Mouse (Mus musculus) hindbrain, embryonic 16.5 days (tissue): ENCODE data around the gene Tbxa2r. TPM values are rescaled to one million over a fixed set of nuclear protein-coding genes. Genes with fewer than 3 reads are reported as not detected.

Experiments
- ATAC-seq: fragments of 200-750 bp; cut with Nextera tagmentation; 2 replicates; pipeline ENCODE4 v1.8.0; 2017; ENCODE audit warnings: moderate TSS enrichment, moderate library complexity
- H3K27ac ChIP-seq: fragments of 300-500 bp; sonication (generic); 2 replicates; pipeline ENCODE4 v1.5.1; 2014; ENCODE audit warnings: low read depth, mild to moderate bottlenecking, control low read depth, low read length, moderate library complexity
- H3K27me3 ChIP-seq: fragments of 300-500 bp; sonication (generic); replicated peaks from 2 replicates; pipeline ENCODE4 v1.6.1; 2014; ENCODE audit warnings: low read length; ENCODE audit not compliant: control insufficient read depth, insufficient read depth
- H3K36me3 ChIP-seq: fragments of 300-500 bp; sonication (generic); 2 replicates; pipeline ENCODE4 v1.6.1; 2014; ENCODE audit warnings: mild to moderate bottlenecking, low read length, moderate library complexity, mixed read lengths; ENCODE audit not compliant: control insufficient read depth, insufficient read depth
- H3K4me1 ChIP-seq: fragments of 300-500 bp; sonication (generic); 2 replicates; pipeline ENCODE4 v1.6.1; 2014; ENCODE audit warnings: low read depth, low read length; ENCODE audit not compliant: control insufficient read depth, insufficient read depth
- H3K4me2 ChIP-seq: fragments of 300-500 bp; sonication (generic); 2 replicates; pipeline ENCODE4 v1.6.1; 2014; ENCODE audit warnings: mild to moderate bottlenecking, low read length, control low read depth, moderate library complexity
- H3K4me3 ChIP-seq: fragments of 300-500 bp; sonication (generic); 2 replicates; pipeline ENCODE4 v1.5.1; 2014; ENCODE audit warnings: mild to moderate bottlenecking, low read length, control low read depth, moderate library complexity
- H3K9ac ChIP-seq: fragments of 300-500 bp; sonication (generic); 2 replicates; pipeline ENCODE4 v1.6.1; 2014; ENCODE audit warnings: low read depth, mild to moderate bottlenecking, control low read depth, low read length, moderate library complexity
- H3K9me3 ChIP-seq: fragments of 300-500 bp; sonication (generic); 2 replicates; pipeline ENCODE4 v1.6.1; 2014; ENCODE audit warnings: mild to moderate bottlenecking, low read length, moderate library complexity; ENCODE audit not compliant: control insufficient read depth
- WGBS: fragments of 180-500 bp; shearing (Covaris S2); extraction: QIAGEN DNeasy Blood & Tissue Kit; methylation state at CpG from one replicate; pipeline ENCODE4 v1.1.7; 2014; 5-methylcytosine and 5-hydroxymethylcytosine counted together
- polyA plus RNA-seq: library from polyadenylated mRNA; unstranded; fragments of >200 nt; fragmentation: Nextera tagmentation; extraction: Ambion mirVana; gene quantifications from 2 replicates; pipeline ENCODE4 v1.2.1, GENCODE M21; 2015

The Tbxa2r gene
- polyA plus RNA-seq, 1 experiment from 2014 or later, result 5.4 TPM

GRCm38 (mm10) chr10:81297845-81298244, 30.7 kb upstream of the Tbxa2r start:
- Histone ChIP-seq H3K27me3 (no peaks in the 10 kb centered on the region), H3K4me1 (peaks cover 37% of the 10 kb centered on the region), H3K9me3 (no peaks in the 10 kb centered on the region), H3K4me2 (no peak overlapping the region), H3K27ac (peak overlapping the region; percentile 51; the same call in 1 of the 2 replicates), H3K4me3 (no peak overlapping the region), H3K36me3 (no peaks in the 10 kb centered on the region), H3K9ac (no peak overlapping the region; the same call in 1 of the 2 replicates)
- no peak for ATAC-seq
- WGBS, result 73% methylated on average over 10 of the region's 10 CpGs

DNA sequence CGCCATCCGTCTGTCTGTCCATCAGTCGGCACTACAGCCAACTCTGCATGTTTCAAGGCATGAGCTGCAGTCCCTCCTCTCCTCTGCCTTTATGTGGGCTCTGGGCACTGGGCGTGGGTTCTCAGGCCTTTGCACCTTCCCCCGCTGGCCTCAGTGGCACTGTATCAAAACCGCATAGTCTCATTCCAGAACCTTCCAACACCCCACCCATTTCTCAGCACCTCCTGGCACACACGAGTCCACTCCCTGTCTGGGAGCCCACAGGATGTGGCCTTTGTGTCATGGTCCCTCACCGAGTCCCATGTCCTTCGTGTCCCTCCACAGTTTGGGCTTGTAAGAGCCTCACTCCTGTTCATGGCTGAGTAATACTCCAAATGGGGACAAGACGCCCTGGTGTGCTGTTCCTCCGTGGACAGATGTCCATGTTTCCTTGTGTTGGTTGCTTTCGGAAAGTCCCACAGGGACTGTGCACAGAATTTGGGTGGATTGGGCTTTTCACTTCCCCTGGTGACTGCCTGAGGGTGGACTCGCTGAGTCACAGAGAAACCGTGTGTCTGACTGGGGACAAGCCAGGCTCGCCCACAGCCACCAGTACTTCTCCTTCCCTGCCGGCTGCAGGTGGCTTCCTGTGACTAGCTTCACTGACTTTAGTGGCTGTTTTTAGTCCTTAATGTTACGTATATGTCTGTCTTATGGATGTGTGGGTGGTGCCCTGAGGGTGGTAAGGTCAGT, 30.0 kb upstream of the Tbxa2r start:
- no peak overlapping the region for H3K9ac ChIP-seq
- H3K9me3 ChIP-seq, result no peaks in the 10 kb centered on the region
- H3K27ac ChIP-seq, result no peak overlapping the region
- 95% methylated on average over 17 of the region's 17 CpGs for WGBS
- ATAC-seq, result no peak
- H3K27me3 ChIP-seq, result no peaks in the 10 kb centered on the region
- H3K4me1 ChIP-seq, result peaks cover 37% of the 10 kb centered on the region
- no peak overlapping the region for H3K4me3 ChIP-seq
- no peak overlapping the region for H3K4me2 ChIP-seq
- no peaks in the 10 kb centered on the region for H3K36me3 ChIP-seq

DNA sequence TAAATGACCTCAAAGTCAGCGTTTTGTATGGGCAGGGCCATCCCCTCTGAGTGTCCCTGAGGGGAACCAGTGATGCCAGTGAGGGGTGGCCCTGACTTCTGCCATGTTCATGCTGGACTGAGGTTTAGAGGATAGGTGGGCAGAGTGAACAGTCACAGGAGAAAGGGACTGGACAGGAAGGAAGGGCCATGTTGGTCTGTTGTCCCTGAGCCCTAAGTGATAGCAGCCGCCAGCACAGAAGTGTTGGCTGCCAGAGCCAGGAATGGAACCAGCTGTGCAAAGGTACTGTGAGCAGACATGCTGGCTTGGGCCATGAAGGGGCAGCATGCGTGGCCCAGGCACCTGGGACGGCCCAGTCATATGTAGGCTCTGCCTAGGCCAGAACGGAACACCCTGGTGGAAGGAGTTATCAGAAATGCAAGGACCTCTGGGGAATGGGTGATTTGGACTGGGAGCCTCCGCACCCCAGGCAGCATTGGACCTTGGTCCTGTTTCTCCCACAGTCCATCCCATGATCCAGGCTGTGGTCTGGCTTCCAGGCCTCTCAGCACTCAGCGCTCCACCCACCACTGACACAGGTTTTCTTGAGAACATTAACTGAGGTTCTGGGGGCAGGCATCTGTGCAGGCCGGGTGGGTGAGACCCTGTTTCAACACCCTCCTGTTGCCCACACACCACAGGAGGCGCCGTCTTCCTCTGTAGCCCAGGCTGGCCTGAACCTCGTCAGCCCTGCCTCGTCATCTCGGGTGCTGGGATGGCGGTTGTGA, 28.8 kb upstream of the Tbxa2r start:
- no peak for ATAC-seq
- Histone ChIP-seq H3K4me3 (no peak overlapping the region), H3K9me3 (no peaks in the 10 kb centered on the region), H3K27me3 (no peaks in the 10 kb centered on the region), H3K4me1 (peaks cover 33% of the 10 kb centered on the region), H3K36me3 (no peaks in the 10 kb centered on the region), H3K9ac (no peak overlapping the region), H3K27ac (no peak overlapping the region), H3K4me2 (no peak overlapping the region)
- 90% methylated on average over 14 of the region's 14 CpGs for WGBS

- no peaks in the 10 kb centered on the region for H3K27me3 ChIP-seq
These were observed 28.1 kb upstream of the Tbxa2r start for GRCm38 (mm10) chr10:81300352-81300907.

GRCm38 (mm10) chr10:81301321-81301720, 27.2 kb upstream of the Tbxa2r start:
- Histone ChIP-seq H3K9me3 (no peaks in the 10 kb centered on the region), H3K27me3 (no peaks in the 10 kb centered on the region), H3K4me3 (no peak overlapping the region), H3K4me2 (no peak overlapping the region), H3K36me3 (peaks cover 2% of the 10 kb centered on the region; the same call in 1 of the 2 replicates), H3K9ac (no peak overlapping the region), H3K27ac (no peak overlapping the region), H3K4me1 (peaks cover 23% of the 10 kb centered on the region)
- no peak for ATAC-seq
- WGBS, result 83% methylated on average over 9 of the region's 9 CpGs

More at GRCm38 (mm10) chr10:81300352-81300907, 28.1 kb upstream of the Tbxa2r start:
- Histone ChIP-seq H3K27ac (no peak overlapping the region), H3K4me3 (no peak overlapping the region), H3K36me3 (no peaks in the 10 kb centered on the region), H3K4me1 (peaks cover 27% of the 10 kb centered on the region), H3K9ac (no peak overlapping the region), H3K9me3 (no peaks in the 10 kb centered on the region), H3K4me2 (no peak overlapping the region)
- no peak for ATAC-seq
- WGBS, result 72% methylated on average over 9 of the region's 9 CpGs

DNA sequence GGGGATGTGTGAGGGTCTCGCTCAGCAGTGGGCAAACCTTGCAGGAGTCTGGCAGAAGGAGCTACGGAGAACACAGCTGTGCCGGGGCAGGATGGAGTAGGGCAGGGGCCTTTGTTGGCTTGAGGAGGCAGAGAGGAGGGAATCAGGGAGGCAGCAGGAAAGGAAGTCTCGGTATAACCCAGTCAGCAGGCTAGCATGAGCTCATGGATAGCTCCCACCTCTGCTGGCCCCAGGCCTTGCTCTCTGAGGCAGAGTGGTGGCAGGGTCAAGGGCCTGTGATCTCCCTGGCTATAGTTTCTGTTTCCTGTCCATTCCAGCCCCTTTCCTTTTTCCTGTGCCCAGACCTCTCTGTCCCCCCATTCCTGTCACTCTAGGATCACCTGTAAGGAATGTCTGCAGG, 26.2 kb upstream of the Tbxa2r start:
- Histone ChIP-seq H3K36me3 (peaks cover 10% of the 10 kb centered on the region), H3K9ac (no peak overlapping the region), H3K4me2 (no peak overlapping the region), H3K4me3 (no peak overlapping the region), H3K27me3 (no peaks in the 10 kb centered on the region), H3K9me3 (no peaks in the 10 kb centered on the region), H3K4me1 (peaks cover 23% of the 10 kb centered on the region), H3K27ac (peak overlapping the region; percentile 20; the same call in 1 of the 2 replicates)
- no peak for ATAC-seq
- 66% methylated on average over 4 of the region's 4 CpGs for WGBS

GRCm38 (mm10) chr10:81302781-81303218, 25.7 kb upstream of the Tbxa2r start:
- Histone ChIP-seq H3K4me3 (no peak overlapping the region), H3K27ac (no peak overlapping the region), H3K36me3 (peaks cover 15% of the 10 kb centered on the region), H3K9me3 (no peaks in the 10 kb centered on the region), H3K4me1 (peaks cover 23% of the 10 kb centered on the region), H3K4me2 (no peak overlapping the region), H3K27me3 (no peaks in the 10 kb centered on the region), H3K9ac (no peak overlapping the region)
- no peak for ATAC-seq
- WGBS, result 74% methylated on average over 14 of the region's 14 CpGs

DNA sequence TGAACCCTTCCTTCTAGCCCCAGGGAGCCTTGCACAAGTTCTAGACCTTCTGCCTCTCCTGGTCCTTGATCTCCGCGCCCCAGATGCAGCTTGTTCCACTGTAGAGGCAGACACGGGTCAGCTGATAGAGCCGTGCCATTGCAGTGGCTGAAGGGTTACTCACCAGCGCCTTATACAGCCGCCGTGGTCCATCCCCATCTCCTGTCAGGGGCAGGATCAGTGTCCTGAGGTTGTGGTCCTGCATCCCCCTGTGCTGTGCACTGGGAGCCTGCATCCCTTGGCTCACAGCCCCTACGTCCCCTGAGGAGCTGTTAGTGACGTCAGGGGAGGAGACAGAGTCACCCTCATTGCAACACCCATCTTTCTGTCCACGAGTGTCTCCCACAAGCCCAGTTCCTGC, 25.3 kb upstream of the Tbxa2r start:
- H3K4me2 ChIP-seq, result no peak overlapping the region
- H3K9me3 ChIP-seq, result no peaks in the 10 kb centered on the region
- H3K4me1 ChIP-seq, result peaks cover 23% of the 10 kb centered on the region
- peaks cover 18% of the 10 kb centered on the region for H3K36me3 ChIP-seq
- H3K4me3 ChIP-seq, result no peak overlapping the region
- no peak overlapping the region; the same call in 1 of the 2 replicates for H3K27ac ChIP-seq
- ATAC-seq, result no peak
- no peak overlapping the region for H3K9ac ChIP-seq
- 77% methylated on average over 10 of the region's 10 CpGs for WGBS
- no peaks in the 10 kb centered on the region for H3K27me3 ChIP-seq

GRCm38 (mm10) chr10:81303761-81304160, 24.8 kb upstream of the Tbxa2r start:
- WGBS, result 83% methylated on average over 7 of the region's 7 CpGs
- H3K27ac ChIP-seq, result no peak overlapping the region; the same call in 1 of the 2 replicates
- no peak overlapping the region for H3K9ac ChIP-seq
- no peak overlapping the region for H3K4me2 ChIP-seq
- peaks cover 23% of the 10 kb centered on the region for H3K4me1 ChIP-seq
- H3K27me3 ChIP-seq, result no peaks in the 10 kb centered on the region
- peaks cover 19% of the 10 kb centered on the region for H3K36me3 ChIP-seq
- no peak for ATAC-seq
- no peak overlapping the region for H3K4me3 ChIP-seq
- H3K9me3 ChIP-seq, result no peaks in the 10 kb centered on the region
